Mouse (Mus musculus) left cerebral cortex, adult 2 months (tissue): ENCODE data around the gene 5730409E04Rik. TPM values are rescaled to one million over a fixed set of nuclear protein-coding genes. Genes with fewer than 3 reads are reported as not detected.

Source experiments
- DNase-seq, 2 experiments: peaks; one replicate each; pipeline ENCODE4 v3.0.0; 2021 to 2022; ENCODE audit warnings: low spot score in 2 of 2, mixed read lengths in 1 of 2; ENCODE audit errors: extremely low spot score in 1 of 2
- H3K27ac ChIP-seq: fragments of 200-600 bp; 2 replicates; pipeline ENCODE4 v1.8.1; 2022
- H3K4me3 ChIP-seq: fragments of 200-600 bp; 2 replicates; pipeline ENCODE4 v1.8.1; 2022
- CTCF ChIP-seq: fragments of 200-600 bp; IDR thresholded peaks from 2 replicates; pipeline ENCODE4 v1.8.1; 2022; ENCODE audit warnings: antibody characterized with exemption, mild to moderate bottlenecking, moderate library complexity
- intact Hi-C: fragments of 180-260 bp; cut with DNase I; formaldehyde crosslinking; loops from one replicate; pipeline ENCODE4 v1.15.1; 2025
- microRNA-seq, 2 experiments: library from miRNA; unstranded; fragments of <30 nt; microRNA quantifications; one replicate each; pipeline ENCODE4 v1.2.0; 2021
- total RNA-seq, 2 experiments: library from RNA; stranded (reverse); gene quantifications; 2 replicates each; pipeline ENCODE4 v1.2.3; 2021

Gene 5730409E04Rik
- total RNA-seq, 2 experiments from 2014 or later, result 70.6 to 72.1 TPM

DNA sequence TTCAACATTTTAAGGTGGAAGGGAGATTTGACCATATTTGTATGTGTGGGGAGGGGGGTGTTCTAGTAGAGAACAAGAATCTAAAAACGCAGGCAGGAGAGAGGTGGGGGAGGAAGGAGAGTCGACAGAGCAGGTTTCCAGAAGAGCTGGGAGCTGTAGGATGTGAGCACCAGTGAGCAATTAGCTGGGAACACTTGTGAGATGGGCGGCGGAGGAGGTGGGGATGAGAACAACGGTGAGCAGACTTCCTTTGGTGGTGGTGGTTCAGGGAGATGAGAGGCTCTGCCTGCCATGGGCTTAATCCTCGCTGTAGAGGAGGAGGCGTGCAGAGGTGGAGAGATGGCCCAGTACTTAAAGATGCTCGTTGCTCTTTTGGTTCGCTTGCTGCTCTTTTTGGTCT, 32.3 kb downstream of the 5730409E04Rik start:
- no peak for TF ChIP-seq CTCF

GRCm38 (mm10) chr4:126643815-126644214, 34.2 kb downstream of the 5730409E04Rik start:
- no peak for TF ChIP-seq CTCF
- intact Hi-C loops, result no loop called here
- DNase-seq, result no peak

More for the DNA sequence above, 32.3 kb downstream of the 5730409E04Rik start:
- Histone ChIP-seq H3K27ac (no peak overlapping the region), H3K4me3 (no peak overlapping the region)
- intact Hi-C loops, result no loop called here
- DNase-seq, result peak; percentile 61 to 65

DNA sequence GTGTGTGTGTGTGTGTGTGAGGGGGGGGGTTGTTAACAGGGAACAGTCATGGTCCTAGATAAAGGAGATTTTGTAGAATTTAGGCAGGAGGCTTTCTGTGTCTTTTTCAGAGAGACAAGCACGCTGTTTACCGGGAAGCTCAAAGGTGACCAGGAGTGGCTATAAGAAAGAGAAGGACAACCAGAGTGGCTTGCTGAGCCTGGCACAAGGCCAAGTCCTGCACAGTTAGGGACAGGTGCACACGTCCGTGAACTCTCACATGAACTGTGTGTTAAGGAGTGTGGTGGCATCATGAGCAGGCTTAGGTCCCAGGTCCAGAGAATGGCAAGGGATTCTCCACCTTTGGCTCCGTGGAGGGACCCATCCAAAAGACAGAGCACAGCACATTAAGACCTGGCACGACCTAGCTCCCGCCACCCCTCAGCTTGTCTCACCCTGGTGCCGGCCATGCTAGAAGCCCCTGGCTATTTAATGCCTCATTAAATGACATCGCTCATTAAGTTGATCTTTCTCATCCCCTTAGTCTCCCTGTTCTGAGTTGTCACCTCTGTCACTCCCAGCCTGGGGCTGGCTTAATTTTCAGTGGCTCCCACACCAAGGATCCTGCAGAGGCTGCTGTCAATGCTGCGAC, 34.8 kb downstream of the 5730409E04Rik start:
- no peak overlapping the region for H3K27ac ChIP-seq
- H3K4me3 ChIP-seq, result no peak overlapping the region
- no peak for TF ChIP-seq CTCF
- intact Hi-C loops, result no loop called here
- no peak for DNase-seq

More at GRCm38 (mm10) chr4:126643815-126644214, 34.2 kb downstream of the 5730409E04Rik start:
- no peak overlapping the region for H3K27ac ChIP-seq
- no peak overlapping the region for H3K4me3 ChIP-seq

DNA sequence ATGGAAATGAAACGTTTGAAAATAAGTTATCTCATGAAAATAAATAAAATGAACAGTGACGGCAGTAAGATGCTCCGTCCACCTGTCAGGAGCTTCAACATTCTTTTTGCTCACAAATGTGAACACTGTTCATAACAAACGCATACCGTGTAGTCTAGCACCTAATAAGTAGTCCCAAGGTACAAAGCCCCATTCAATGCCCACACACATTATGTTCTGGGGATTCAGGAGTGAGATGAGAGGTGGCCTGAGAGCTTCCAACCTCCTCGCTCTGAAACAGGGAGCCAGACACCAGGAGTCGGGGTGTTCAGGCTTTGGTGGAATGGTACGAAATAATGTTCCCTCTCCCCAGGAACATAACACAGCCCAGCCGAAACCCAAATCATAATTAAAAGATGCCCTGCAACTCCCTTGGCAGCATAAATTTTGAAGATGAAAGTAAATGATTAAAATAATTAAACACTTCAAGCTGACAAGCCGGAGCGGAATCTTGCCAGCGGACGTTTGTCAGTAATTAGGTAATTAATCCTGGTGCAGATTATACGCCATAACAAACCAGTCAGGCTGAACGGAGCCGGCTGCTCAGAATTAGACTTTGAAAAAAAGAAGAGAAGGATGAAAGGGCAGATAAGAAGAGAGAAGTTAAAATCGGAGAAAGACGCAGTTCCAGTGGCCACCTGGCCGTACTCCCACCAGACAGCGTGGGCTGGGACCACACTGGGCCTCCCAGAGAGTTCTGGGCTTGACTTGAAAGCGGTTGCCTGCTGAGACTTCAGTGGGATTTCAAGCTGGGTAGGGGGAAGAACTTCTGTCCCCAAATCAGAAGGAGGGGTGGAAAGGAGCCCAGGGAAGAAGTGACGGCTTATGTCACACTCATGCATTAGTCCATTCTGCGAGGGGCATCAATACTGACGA, 38.6 kb downstream of the 5730409E04Rik start:
- Histone ChIP-seq H3K27ac (no peak overlapping the region), H3K4me3 (no peak overlapping the region)
- DNase-seq, result no peak
- TF ChIP-seq CTCF, result no peak
- intact Hi-C loops, result no loop called here

- Histone ChIP-seq H3K27ac (no peak overlapping the region), H3K4me3 (no peak overlapping the region)
- intact Hi-C loops, result no loop called here
- no peak for TF ChIP-seq CTCF
- DNase-seq, result no peak
Observed at GRCm38 (mm10) chr4:126653148-126653547, 43.5 kb downstream of the 5730409E04Rik start.

DNA sequence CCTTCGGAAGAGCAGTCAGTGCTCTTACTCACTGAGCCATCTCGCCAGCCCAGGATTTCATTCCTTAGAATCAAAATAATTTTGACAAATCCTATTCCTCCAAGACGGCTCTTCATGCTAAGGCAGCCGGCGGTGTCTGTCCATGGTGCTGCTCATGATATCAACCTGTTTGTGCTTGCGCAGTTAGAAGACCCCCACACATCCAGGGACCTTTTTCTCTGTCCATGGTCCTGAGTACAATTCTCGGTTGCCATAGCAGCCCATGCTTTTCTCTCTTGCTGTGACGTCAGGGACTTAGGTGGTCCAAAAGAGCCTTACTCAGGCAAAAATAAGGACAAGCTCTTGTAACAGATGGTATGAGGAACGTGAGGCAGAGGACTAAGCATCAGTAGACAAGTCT, 45.7 kb downstream of the 5730409E04Rik start:
- no peak for TF ChIP-seq CTCF
- intact Hi-C loops, result no loop called here
- H3K27ac ChIP-seq, result no peak overlapping the region
- no peak overlapping the region for H3K4me3 ChIP-seq
- no peak for DNase-seq

DNA sequence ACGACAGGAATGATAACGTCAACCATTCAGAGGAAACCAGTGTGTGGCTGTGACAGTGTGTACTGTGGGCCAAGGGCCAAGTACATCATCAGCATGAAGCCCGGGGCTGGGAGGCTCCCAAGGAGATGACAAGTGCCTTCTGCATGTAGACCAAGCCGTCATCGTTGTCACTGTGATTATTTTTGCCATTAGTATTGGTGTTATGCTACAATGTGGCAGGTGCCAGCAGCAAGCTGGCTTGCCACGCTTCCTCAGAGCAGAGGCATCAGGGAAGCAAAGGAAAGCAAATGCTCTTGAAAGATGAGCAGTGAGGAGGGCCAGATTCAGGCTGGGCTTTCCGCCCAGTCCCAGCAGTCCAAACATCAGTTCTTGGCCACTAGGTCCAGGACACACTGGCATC, 51.6 kb downstream of the 5730409E04Rik start:
- H3K4me3 ChIP-seq, result no peak overlapping the region
- intact Hi-C loops, result no loop called here
- no peak for TF ChIP-seq CTCF
- no peak overlapping the region for H3K27ac ChIP-seq
- DNase-seq, result no peak

Small RNA genes within 50 kb of the gene (microRNA-seq; reads per million reads assigned to microRNA genes)
- gene Mir7119, result 0 reads per million in 2 experiments

Other genes with a start within 250 kb of the 5730409E04Rik start
- 10 to 100 TPM; 33.6 to 45.8 TPM for gene Ago3, start 180.3 kb upstream of the 5730409E04Rik start, total RNA-seq
- gene Ago1, start 141.2 kb upstream of the 5730409E04Rik start, total RNA-seq, result 10 to 100 TPM; 47.2 to 52.2 TPM
- gene Ago4, start 76.3 kb upstream of the 5730409E04Rik start, total RNA-seq, result 1 to 10 TPM; 7.6 to 9.6 TPM
- gene Clspn, start 52.9 kb upstream of the 5730409E04Rik start, total RNA-seq, result under 1 TPM; 0.63 to 0.75 TPM
- 10 to 100 TPM; 90.8 to 91.9 TPM for gene Psmb2, start 67.8 kb downstream of the 5730409E04Rik start, total RNA-seq
- not detected for gene Tfap2e, start 126.4 kb downstream of the 5730409E04Rik start, total RNA-seq
- 1,000 to 10,000 TPM in 1 of 2 experiments, 100 to 1,000 TPM in 1; 980 to 1,003 TPM for gene Ncdn, start 143.6 kb downstream of the 5730409E04Rik start, total RNA-seq
- gene AU040320, start 143.7 kb downstream of the 5730409E04Rik start, total RNA-seq, result 10 to 100 TPM; 53.5 to 59.9 TPM